Mouse (Mus musculus) cerebellum, postnatal 14 days (tissue): Measurements from ENCODE around the gene Gtf2h3.
A peak's percentile ranks its signal among the peaks of the same experiment; 100 is the strongest.
"Not testable (repeated sequence)": the region's sequence is repeated elsewhere in the genome, so short reads cannot be mapped to it uniquely, and the experiment has no call there.

Experiments
- DNase-seq, 2 experiments: peaks; one replicate each; pipeline ENCODE4 v3.0.0; 2021; ENCODE audit warnings: mixed read lengths in 2 of 2

Gtf2h3 gene

GRCm38 (mm10) chr5:124578633-124579317, at the start of gene Gtf2h3, which contains the start of gene Eif2b1:
TSS of gene Gtf2h3 (plus strand) at chr5:124579140.
TSS of gene Eif2b1 (minus strand) at chr5:124579131.
- DNase-seq: peak; percentile 95 to 97

GRCm38 (mm10) chr5:124529191-124529651, 49.7 kb upstream of the Gtf2h3 start:
- DNase-seq: no peak

GRCm38 (mm10) chr5:124529697-124530096, 49.2 kb upstream of the Gtf2h3 start:
- DNase-seq: no peak

- DNase-seq: peak; percentile 84 to 86
Measured at GRCm38 (mm10) chr5:124530655-124531582, 48.0 kb upstream of the Gtf2h3 start, which contains the start of gene Rilpl1. TSS of gene Rilpl1 (minus strand) at chr5:124531391.

- DNase-seq: no peak
Measured at GRCm38 (mm10) chr5:124531583-124531930, 47.4 kb upstream of the Gtf2h3 start.

- DNase-seq: no peak
Measured at GRCm38 (mm10) chr5:124532451-124532850, 46.5 kb upstream of the Gtf2h3 start.

- no peak for DNase-seq
Measured at GRCm38 (mm10) chr5:124535016-124535415, 43.9 kb upstream of the Gtf2h3 start.

- DNase-seq: peak; percentile 46 to 62
Measured at GRCm38 (mm10) chr5:124536776-124537175, 42.2 kb upstream of the Gtf2h3 start.

- peak; percentile 72 to 73 for DNase-seq
Measured at GRCm38 (mm10) chr5:124538813-124539792, 39.8 kb upstream of the Gtf2h3 start.

GRCm38 (mm10) chr5:124539905-124540304, 39.0 kb upstream of the Gtf2h3 start:
- DNase-seq: no peak

GRCm38 (mm10) chr5:124540383-124540786, 38.6 kb upstream of the Gtf2h3 start, which contains the start of gene Tmed2:
TSS of gene Tmed2 (plus strand) at chr5:124540695.
- DNase-seq: peak; percentile 95 to 97

- peak; percentile 57 to 64 for DNase-seq
Measured at GRCm38 (mm10) chr5:124540905-124541601, 37.9 kb upstream of the Gtf2h3 start.

GRCm38 (mm10) chr5:124541602-124541973, 37.4 kb upstream of the Gtf2h3 start:
- DNase-seq: no peak

GRCm38 (mm10) chr5:124550737-124551136, 28.2 kb upstream of the Gtf2h3 start:
- DNase-seq: not testable (repeated sequence)

- DNase-seq: not testable (repeated sequence)
Measured at GRCm38 (mm10) chr5:124551349-124552093, 27.4 kb upstream of the Gtf2h3 start.

GRCm38 (mm10) chr5:124552094-124552472, 26.9 kb upstream of the Gtf2h3 start:
- no peak for DNase-seq

GRCm38 (mm10) chr5:124552558-124553307, 26.2 kb upstream of the Gtf2h3 start, which contains the start of gene Ddx55:
TSS of gene Ddx55 (plus strand) at chr5:124552864.
- DNase-seq: peak; percentile 93 to 94

GRCm38 (mm10) chr5:124553607-124554006, 25.3 kb upstream of the Gtf2h3 start:
- DNase-seq: no peak

- peak in 1 of 2 experiments; percentile 47 for DNase-seq
Measured at GRCm38 (mm10) chr5:124555145-124555544, 23.8 kb upstream of the Gtf2h3 start.

- DNase-seq: peak; percentile 58 to 61
Measured at GRCm38 (mm10) chr5:124571068-124571467, 7.9 kb upstream of the Gtf2h3 start.
